ENCODE assay signal across 20 mouse cellular contexts in the genomic region with DNA sequence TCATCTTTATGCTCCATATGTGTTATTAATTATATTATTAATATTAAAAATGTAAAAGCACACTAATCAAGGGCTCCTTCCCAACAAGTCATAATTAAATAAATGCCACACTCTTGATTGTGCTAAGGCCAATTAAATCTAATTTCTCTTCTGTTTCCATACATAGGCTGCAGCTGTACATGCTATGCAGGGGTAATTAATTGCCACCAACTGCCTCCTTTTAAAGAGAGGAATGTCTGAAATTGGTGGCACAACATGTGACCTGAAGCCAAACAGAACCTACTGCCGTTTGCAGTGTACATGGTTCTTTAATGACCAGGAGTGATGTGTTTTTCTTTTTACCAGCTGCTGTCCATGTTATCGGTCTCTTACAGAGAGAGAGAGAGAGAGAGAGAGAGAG.
"Had no signal": no experiment of that assay in that cellular context is flagged by ENCODE, and none has a peak within 500 bp of the region (broad histone marks: within the 10 kb centered on the region; RNA-seq: fewer than 3 reads in every experiment).

No protein-coding gene starts in this region.

- H3K27me3 ChIP-seq: limb, embryonic 12.5 days; limb, embryonic 15.5 days; midbrain, embryonic 12.5 days; midbrain, embryonic 15.5 days; neural tube, embryonic 12.5 days; stomach, embryonic 15.5 days had no signal

- ATAC-seq: liver, postnatal 0 days; lung, postnatal 0 days; midbrain, embryonic 15.5 days had no signal

- H3K27ac ChIP-seq: kidney, postnatal 0 days; layer of hippocampus, adult 2 months; limb, embryonic 12.5 days; limb, embryonic 15.5 days; liver, embryonic 14.5 days; macrophage; midbrain, embryonic 12.5 days; midbrain, embryonic 15.5 days; neural tube, embryonic 12.5 days; stomach, embryonic 15.5 days had no signal

- H3K4me3 ChIP-seq: layer of hippocampus, adult 2 months; limb, embryonic 12.5 days; limb, embryonic 15.5 days; midbrain, embryonic 12.5 days; midbrain, embryonic 15.5 days; neural tube, embryonic 12.5 days; stomach, embryonic 15.5 days had no signal

- H3K36me3 ChIP-seq: limb, embryonic 12.5 days; limb, embryonic 15.5 days; midbrain, embryonic 12.5 days; midbrain, embryonic 15.5 days; neural tube, embryonic 12.5 days; stomach, embryonic 15.5 days had no signal

- H3K4me1 ChIP-seq: limb, embryonic 12.5 days; limb, embryonic 15.5 days; midbrain, embryonic 12.5 days; midbrain, embryonic 15.5 days; neural tube, embryonic 12.5 days; stomach, embryonic 15.5 days had no signal

- DNase-seq: kidney, adult 2 months; kidney, postnatal 25 days; layer of hippocampus, adult 9-11 months; liver, postnatal 0 days; lung, embryonic 14.5 days; right cerebral cortex, postnatal 25 days; spleen, adult 18-20 months; thymus, postnatal 4 days had no signal

- H3K9me3 ChIP-seq: limb, embryonic 12.5 days; limb, embryonic 15.5 days; midbrain, embryonic 12.5 days; midbrain, embryonic 15.5 days; neural tube, embryonic 12.5 days; stomach, embryonic 15.5 days had no signal

- H3K9ac ChIP-seq: limb, embryonic 12.5 days; limb, embryonic 15.5 days; liver, embryonic 14.5 days; liver, postnatal 0 days; lung, embryonic 14.5 days; midbrain, embryonic 12.5 days; midbrain, embryonic 15.5 days; neural tube, embryonic 12.5 days; stomach, embryonic 15.5 days had no signal

- H3K4me2 ChIP-seq: limb, embryonic 12.5 days; limb, embryonic 15.5 days; liver, embryonic 11.5 days; lung, embryonic 14.5 days; midbrain, embryonic 12.5 days; midbrain, embryonic 15.5 days; neural tube, embryonic 12.5 days; stomach, embryonic 15.5 days had no signal
